Comparison of ENCODE assay signal across 14 mouse cellular contexts in the genomic region with DNA sequence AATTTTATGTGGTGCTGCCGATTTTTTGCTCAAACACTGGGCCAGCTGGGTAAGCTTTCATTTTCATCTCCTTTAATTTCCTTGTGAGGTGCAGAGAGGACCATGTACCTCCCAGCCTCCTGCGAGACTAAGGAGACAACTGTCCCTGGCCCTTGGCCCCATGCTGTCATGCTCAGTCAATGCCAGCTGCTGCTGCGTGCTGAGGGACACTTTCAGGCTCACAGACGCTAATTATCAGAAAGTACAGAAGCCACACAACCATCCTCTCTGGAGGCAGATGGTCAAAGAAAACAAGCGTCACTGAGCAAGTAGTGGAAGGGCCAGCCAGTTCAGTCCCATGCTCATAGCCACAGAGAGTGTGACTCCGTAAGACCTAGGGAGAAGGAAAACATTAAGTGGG.
"Had no signal": no experiment of that assay in that cellular context is flagged by ENCODE, and none has a peak within 500 bp of the region (broad histone marks: within the 10 kb centered on the region; RNA-seq: fewer than 3 reads in every experiment).

No protein-coding gene starts in this region.

- H3K9ac ChIP-seq: limb, embryonic 13.5 days; liver, embryonic 15.5 days; midbrain, embryonic 15.5 days; neural tube, embryonic 12.5 days had no signal

- H3K4me1 ChIP-seq: liver, embryonic 15.5 days; neural tube, embryonic 12.5 days had no signal

- H3K9me3 ChIP-seq: limb, embryonic 13.5 days; liver, embryonic 15.5 days; midbrain, embryonic 15.5 days; neural tube, embryonic 12.5 days had no signal

- H3K4me2 ChIP-seq: limb, embryonic 13.5 days; liver, embryonic 11.5 days; liver, embryonic 15.5 days; midbrain, embryonic 15.5 days; neural tube, embryonic 12.5 days had no signal

- DNase-seq: kidney, postnatal 36 days; layer of hippocampus, adult 9-11 months; layer of hippocampus, postnatal 36 days; lung, adult 2 months; lung, postnatal 36 days; right cerebral cortex, postnatal 14 days; thymus, postnatal 36 days had no signal

- H3K36me3 ChIP-seq: limb, embryonic 13.5 days; liver, embryonic 15.5 days; midbrain, embryonic 15.5 days; neural tube, embryonic 12.5 days had no signal

- H3K27me3 ChIP-seq: limb, embryonic 13.5 days; liver, embryonic 15.5 days; midbrain, embryonic 15.5 days; neural tube, embryonic 12.5 days had no signal

- H3K27ac ChIP-seq: kidney, postnatal 0 days; limb, embryonic 13.5 days; liver, embryonic 15.5 days; midbrain, embryonic 15.5 days; neural tube, embryonic 12.5 days had no signal

- H3K4me3 ChIP-seq: limb, embryonic 13.5 days; liver, embryonic 15.5 days; midbrain, embryonic 15.5 days; neural tube, embryonic 12.5 days had no signal

- ATAC-seq: lung, postnatal 0 days; midbrain, embryonic 15.5 days had no signal
